Mouse (Mus musculus) kidney, adult 2 months (tissue): ENCODE data around the gene Chka. TPM values are rescaled to one million over a fixed set of nuclear protein-coding genes. Genes with fewer than 3 reads are reported as not detected.
A peak's percentile ranks its signal among the peaks of the same experiment; 100 is the strongest.

Experiments
- DNase-seq: peaks from one replicate; pipeline ENCODE4 v3.0.0; 2021
- H3K27ac ChIP-seq: fragments of 200-500 bp; 2 replicates; pipeline ENCODE4 v1.5.1; 2012; ENCODE audit warnings: low read depth, low read length, control low read depth, inconsistent platforms; ENCODE audit not compliant: insufficient read depth
- H3K27me3 ChIP-seq: fragments of 200-500 bp; replicated peaks from 2 replicates; pipeline ENCODE4 v1.6.1; 2012; ENCODE audit warnings: mild to moderate bottlenecking, moderate library complexity, low read length, inconsistent platforms; ENCODE audit not compliant: control insufficient read depth, insufficient read depth
- H3K36me3 ChIP-seq: fragments of 200-500 bp; 2 replicates; pipeline ENCODE4 v1.6.1; 2012; ENCODE audit warnings: mild to moderate bottlenecking, moderate library complexity, low read length, inconsistent platforms; ENCODE audit not compliant: control insufficient read depth, insufficient read depth
- H3K4me1 ChIP-seq: fragments of 200-500 bp; 2 replicates; pipeline ENCODE4 v1.6.1; 2011; ENCODE audit warnings: low read length; ENCODE audit not compliant: control insufficient read depth, insufficient read depth
- H3K4me3 ChIP-seq: fragments of 200-500 bp; 2 replicates; pipeline ENCODE4 v1.5.1; 2011; ENCODE audit warnings: mild to moderate bottlenecking, low read depth, low read length, control low read depth; ENCODE audit not compliant: insufficient read depth
- CTCF ChIP-seq: fragments of 200-500 bp; conservative IDR thresholded peaks from 2 replicates; pipeline ENCODE4 v1.5.1; 2011; ENCODE audit warnings: low read depth, mild to moderate bottlenecking, control low read depth, low read length, moderate library complexity, mixed read lengths; ENCODE audit not compliant: insufficient read depth, insufficient read length
- POLR2A ChIP-seq: fragments of 200-500 bp; IDR thresholded peaks from one replicate; pipeline ENCODE4 v1.6.1; 2011; ENCODE audit warnings: low read depth, low read length, control low read depth
- WGBS: fragments of 180-500 bp; shearing (Covaris S2); methylation state at CpG from one replicate; pipeline ENCODE4 v1.1.7; 2018; 5-methylcytosine and 5-hydroxymethylcytosine counted together
- polyA plus RNA-seq: library from polyadenylated mRNA; depleted of rRNA; stranded (reverse); fragments of >200 nt; gene quantifications from 2 replicates; pipeline ENCODE4 v1.2.3, GENCODE M21; 2012

Gene Chka
- polyA plus RNA-seq, 1 experiment = 65.0 TPM

GRCm38 (mm10) chr19:3898952-3899351 is 47.4 kb downstream of the Chka start:
- H3K36me3 ChIP-seq = no peaks in the 10 kb centered on the region

GRCm38 (mm10) chr19:3899618-3900017 is 48.0 kb downstream of the Chka start:
- no peak for DNase-seq
- Histone ChIP-seq H3K36me3 (no peaks in the 10 kb centered on the region), H3K4me3 (no peak overlapping the region), H3K27me3 (no peaks in the 10 kb centered on the region), H3K4me1 (no peaks in the 10 kb centered on the region), H3K27ac (no peak overlapping the region)
- TF ChIP-seq CTCF (no peak), POLR2A (no peak)
- 94% methylated on average over 4 of the region's 4 CpGs for WGBS

More at GRCm38 (mm10) chr19:3898952-3899351, 47.4 kb downstream of the Chka start:
- TF ChIP-seq CTCF (no peak), POLR2A (no peak)
- Histone ChIP-seq H3K4me3 (no peak overlapping the region), H3K27me3 (no peaks in the 10 kb centered on the region), H3K4me1 (no peaks in the 10 kb centered on the region), H3K27ac (no peak overlapping the region)
- WGBS = 70% methylated on average over 7 of the region's 7 CpGs
- DNase-seq = no peak

GRCm38 (mm10) chr19:3902966-3903365 is 51.4 kb downstream of the Chka start:
- Histone ChIP-seq H3K36me3 (no peaks in the 10 kb centered on the region), H3K27ac (no peak overlapping the region), H3K4me3 (no peak overlapping the region), H3K27me3 (no peaks in the 10 kb centered on the region), H3K4me1 (peaks cover 11% of the 10 kb centered on the region)
- 87% methylated on average over 12 of the region's 12 CpGs for WGBS
- TF ChIP-seq CTCF (no peak), POLR2A (no peak)
- no peak for DNase-seq

- H3K27me3 ChIP-seq = no peaks in the 10 kb centered on the region
- WGBS = 85% methylated on average over 25 of the region's 25 CpGs
- no peaks in the 10 kb centered on the region for H3K36me3 ChIP-seq
- no peak for DNase-seq
- H3K4me1 ChIP-seq = peaks cover 14% of the 10 kb centered on the region
- no peak overlapping the region for H3K27ac ChIP-seq
- no peak for TF ChIP-seq POLR2A
- TF ChIP-seq CTCF = no peak
- H3K4me3 ChIP-seq = no peak overlapping the region
Observed at GRCm38 (mm10) chr19:3903648-3904362, 52.2 kb downstream of the Chka start.

GRCm38 (mm10) chr19:3904363-3904675 is 52.7 kb downstream of the Chka start:
- WGBS = 54% methylated on average over 10 of the region's 10 CpGs
- no peaks in the 10 kb centered on the region; the same call in 1 of the 2 replicates for H3K36me3 ChIP-seq
- H3K27ac ChIP-seq = no peak overlapping the region
- no peak overlapping the region for H3K4me3 ChIP-seq
- no peaks in the 10 kb centered on the region for H3K27me3 ChIP-seq
- DNase-seq = no peak
- no peak for TF ChIP-seq POLR2A
- TF ChIP-seq CTCF = no peak
- peaks cover 14% of the 10 kb centered on the region for H3K4me1 ChIP-seq

GRCm38 (mm10) chr19:3905261-3905969 is 53.8 kb downstream of the Chka start:
- Histone ChIP-seq H3K4me1 (peaks cover 14% of the 10 kb centered on the region), H3K36me3 (no peaks in the 10 kb centered on the region; the same call in 1 of the 2 replicates), H3K27me3 (no peaks in the 10 kb centered on the region), H3K4me3 (peak overlapping the region; percentile 34), H3K27ac (peak overlapping the region; percentile 81)
- WGBS = 39% methylated on average over 6 of the region's 6 CpGs
- no peak for TF ChIP-seq CTCF
- no peak for TF ChIP-seq POLR2A
- peak; percentile 64 for DNase-seq

- Histone ChIP-seq H3K4me3 (peak overlapping the region; percentile 76), H3K27me3 (no peaks in the 10 kb centered on the region), H3K4me1 (peaks cover 14% of the 10 kb centered on the region), H3K36me3 (no peaks in the 10 kb centered on the region; the same call in 1 of the 2 replicates), H3K27ac (peak overlapping the region; percentile 33)
- no peak for DNase-seq
- TF ChIP-seq POLR2A = no peak
- no peak for TF ChIP-seq CTCF
- WGBS = 14% methylated on average over 10 of the region's 10 CpGs
Observed at GRCm38 (mm10) chr19:3906326-3906725, 54.8 kb downstream of the Chka start.
